Mouse (Mus musculus) megakaryocyte, embryonic 14.5 days (primary cell): ENCODE results near the gene Fto.

Experiments
- FLI1 ChIP-seq: IDR thresholded peaks from 2 replicates; pipeline ENCODE4 v1.6.1; 2012; ENCODE audit warnings: low read length, inconsistent platforms, mixed read lengths
- GATA1 ChIP-seq: IDR thresholded peaks from 3 replicates; pipeline ENCODE4 v1.6.1; 2012; ENCODE audit warnings: mixed read lengths, low read length, inconsistent platforms, borderline replicate concordance

DNA sequence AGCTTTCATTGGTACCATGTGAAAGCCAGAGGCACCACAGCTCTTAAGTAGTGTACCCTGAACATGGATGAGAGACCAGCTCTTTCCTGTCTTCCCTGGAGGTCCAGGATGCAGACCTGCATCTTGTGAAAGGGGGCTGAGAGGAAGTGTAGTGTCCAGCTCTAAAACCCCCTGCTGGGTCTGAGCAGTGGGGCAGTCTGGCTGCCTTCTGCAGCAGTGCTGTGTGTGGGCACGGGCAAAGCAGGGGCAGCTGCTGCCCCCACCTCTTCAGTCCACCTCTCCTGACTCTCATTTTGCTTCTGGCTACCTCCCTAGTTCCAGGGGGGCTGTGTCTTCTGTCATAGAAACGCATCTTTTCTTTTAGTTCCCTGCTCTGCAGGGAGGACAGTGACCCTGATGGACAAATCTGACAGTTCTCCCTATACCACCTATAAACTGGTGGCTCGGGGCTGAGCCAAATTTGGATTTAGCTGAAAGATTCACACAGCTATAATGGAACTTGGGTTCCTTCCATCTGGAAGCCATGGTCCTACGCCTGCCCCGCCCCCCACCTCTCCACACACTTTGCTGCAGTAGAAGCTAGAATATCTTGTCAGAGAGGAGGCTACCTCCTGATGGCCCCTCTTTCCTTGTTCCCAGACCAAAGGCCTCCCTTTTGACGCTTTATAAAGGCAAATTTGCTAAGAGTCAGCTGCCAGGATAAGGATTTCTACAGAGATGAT lies 371.4 kb downstream of the Fto start:
- TF ChIP-seq GATA1 (no peak), FLI1 (no peak)
